Mouse (Mus musculus): Measurements from ENCODE around the gene Dbn1. TPM values are rescaled to one million over a fixed set of nuclear protein-coding genes. Genes with fewer than 3 reads are reported as not detected.
A peak's percentile ranks its signal among the peaks of the same experiment; 100 is the strongest.

Dbn1 gene
- total RNA-seq (2021) (1 to 10 TPM; 4.8 to 9.3 TPM), polyA plus RNA-seq (2012; rRNA removed) (10.4 and 11.5 TPM in 2 replicates)
- long read RNA-seq, partial matches to known transcripts: 4 of 10 reads
- long read RNA-seq, other reads (novel, unspliced or antisense): 1 of 10 reads

GRCm38 (mm10) chr13:55487578-55488498 lies at the start of gene Dbn1:
Gene Dbn1 (minus strand): TSS chr13:55488111.
- intact Hi-C loops (cut with DNase I): loop anchor here (2.0 kb wide), 1 partner anchor 23 kb away; no protein-coding TSS in a partner anchor
- 2% methylated on average over 59 of the region's 83 CpGs for WGBS
- no peaks in the 10 kb centered on the region for H3K79me2 ChIP-seq (replicated peaks; ENCODE audit: control insufficient read depth, insufficient read depth, low read length)
- peak within 1 kb of the TSS; percentile 68 for H3K27ac ChIP-seq
- H3K4me3 ChIP-seq: peak within 1 kb of the TSS; percentile 73
- peaks cover 2% of the 10 kb centered on the region for H3K4me1 ChIP-seq (ENCODE audit: control insufficient read depth, insufficient read depth, low read length)
- no peaks in the 10 kb centered on the region for H3K27me3 ChIP-seq (ENCODE audit: control insufficient read depth, insufficient read depth, low read length)
- peak within 1 kb of the TSS; percentile 86 for H3K9ac ChIP-seq (ENCODE audit: low read depth, low read length)
- TF ChIP-seq POLR2A (IDR thresholded peaks at IDR 0.05; ENCODE audit: insufficient read depth, low read depth, low read length): no peak
- TF ChIP-seq CTCF (IDR thresholded peaks at IDR 0.05): no peak
- no peak for TF ChIP-seq EP300 (IDR thresholded peaks at IDR 0.05; ENCODE audit: insufficient read depth, low read depth, low read length)
- peak; percentile 59 to 64 for DNase-seq
- no peaks in the 10 kb centered on the region for H3K36me3 ChIP-seq (ENCODE audit: control insufficient read depth, insufficient read depth, low read length)

- Histone ChIP-seq H3K27me3 (ENCODE audit: control insufficient read depth, insufficient read depth, low read length) (no peaks in the 10 kb centered on the region), H3K4me1 (ENCODE audit: control insufficient read depth, insufficient read depth, low read length) (peaks cover 3% of the 10 kb centered on the region), H3K27ac (peak within 1 kb of the TSS; percentile 78), H3K9ac (ENCODE audit: low read depth, low read length) (peak within 1 kb of the TSS; percentile 79), H3K4me3 (peak within 1 kb of the TSS; percentile 78), H3K79me2 (replicated peaks; ENCODE audit: control insufficient read depth, insufficient read depth, low read length) (no peaks in the 10 kb centered on the region; the same call in 1 of the 2 replicates), H3K36me3 (ENCODE audit: control insufficient read depth, insufficient read depth, low read length) (no peaks in the 10 kb centered on the region)
- WGBS: 1% methylated on average over 70 of the region's 70 CpGs
- intact Hi-C loops (cut with DNase I): loop anchor here (1.0 to 5.0 kb wide), 4 partner anchors 23 to 1069 kb away; partner anchors contain the start of genes Fam193b, Pdlim7 and Thoc3
- peak; percentile 77 for TF ChIP-seq POLR2A (IDR thresholded peaks at IDR 0.05; ENCODE audit: insufficient read depth, low read depth, low read length)
- peak; percentile 88 for TF ChIP-seq EP300 (IDR thresholded peaks at IDR 0.05; ENCODE audit: insufficient read depth, low read depth, low read length)
- TF ChIP-seq CTCF (IDR thresholded peaks at IDR 0.05): peak; percentile 94
- DNase-seq: peak; percentile 100
Observed at GRCm38 (mm10) chr13:55536194-55537175, 48.6 kb upstream of the Dbn1 start, which contains the start of gene Ddx41. Gene Ddx41 (minus strand): TSS chr13:55536658.

- Histone ChIP-seq H3K4me3 (peak overlapping the region; percentile 78), H3K27ac (peak overlapping the region; percentile 78), H3K9ac (ENCODE audit: low read depth, low read length) (peak overlapping the region; percentile 79), H3K79me2 (replicated peaks; ENCODE audit: control insufficient read depth, insufficient read depth, low read length) (no peaks in the 10 kb centered on the region; the same call in 1 of the 2 replicates), H3K27me3 (ENCODE audit: control insufficient read depth, insufficient read depth, low read length) (no peaks in the 10 kb centered on the region), H3K36me3 (ENCODE audit: control insufficient read depth, insufficient read depth, low read length) (no peaks in the 10 kb centered on the region), H3K4me1 (ENCODE audit: control insufficient read depth, insufficient read depth, low read length) (peaks cover 3% of the 10 kb centered on the region)
- DNase-seq: no peak
- 16% methylated on average over 17 of the region's 17 CpGs for whole genome bisulfite sequencing
- no peak for TF ChIP-seq CTCF (IDR thresholded peaks at IDR 0.05)
- no peak for TF ChIP-seq POLR2A (IDR thresholded peaks at IDR 0.05; ENCODE audit: insufficient read depth, low read depth, low read length)
- no peak for TF ChIP-seq EP300 (IDR thresholded peaks at IDR 0.05; ENCODE audit: insufficient read depth, low read depth, low read length)
- intact Hi-C loops (cut with DNase I): loop anchor here (1.0 to 5.0 kb wide), 3 partner anchors 22 to 1068 kb away; partner anchors contain the start of genes Fam193b, Pdlim7 and Thoc3
Observed at GRCm38 (mm10) chr13:55535796-55536193, 47.9 kb upstream of the Dbn1 start.

- Histone ChIP-seq H3K9ac (ENCODE audit: low read depth, low read length) (no peak overlapping the region), H3K79me2 (replicated peaks; ENCODE audit: control insufficient read depth, insufficient read depth, low read length) (no peaks in the 10 kb centered on the region; the same call in 1 of the 2 replicates), H3K4me1 (ENCODE audit: control insufficient read depth, insufficient read depth, low read length) (peaks cover 3% of the 10 kb centered on the region), H3K36me3 (ENCODE audit: control insufficient read depth, insufficient read depth, low read length) (no peaks in the 10 kb centered on the region), H3K27me3 (ENCODE audit: control insufficient read depth, insufficient read depth, low read length) (no peaks in the 10 kb centered on the region), H3K4me3 (peak overlapping the region; percentile 78; the same call in 1 of the 2 replicates), H3K27ac (no peak overlapping the region)
- intact Hi-C loops (cut with DNase I): loop anchor here (5.0 kb wide), 1 partner anchor 1068 kb away; the partner anchor contains the start of gene Thoc3
- no peak for DNase-seq
- TF ChIP-seq POLR2A (IDR thresholded peaks at IDR 0.05; ENCODE audit: insufficient read depth, low read depth, low read length) (no peak), CTCF (IDR thresholded peaks at IDR 0.05) (no peak), EP300 (IDR thresholded peaks at IDR 0.05; ENCODE audit: insufficient read depth, low read depth, low read length) (no peak)
- WGBS: 92% methylated on average over 15 of the region's 15 CpGs
Observed at GRCm38 (mm10) chr13:55535191-55535590, 47.3 kb upstream of the Dbn1 start.
